Mouse (Mus musculus): ENCODE measurements around the gene Slc6a19. TPM values are rescaled to one million over a fixed set of nuclear protein-coding genes. Genes with fewer than 3 reads are reported as not detected.

Gene Slc6a19
- polyA plus RNA-seq, 1 experiment = 0.16 TPM

GRCm38 (mm10) chr13:73685502-73685901, 19.2 kb downstream of the Slc6a19 start:
- H3K9ac ChIP-seq (ENCODE audit: low read depth, poor library complexity, severe bottlenecking) = no peak overlapping the region
- no peak overlapping the region for H3K4me3 ChIP-seq (ENCODE audit: low read depth, low read length)
- H3K36me3 ChIP-seq (ENCODE audit: control insufficient read depth, insufficient read depth, low read length, poor library complexity, severe bottlenecking) = no peaks in the 10 kb centered on the region
- H3K27ac ChIP-seq (ENCODE audit: insufficient read depth, low read length) = no peak overlapping the region
- no peaks in the 10 kb centered on the region for H3K9me3 ChIP-seq (replicated peaks; ENCODE audit: control insufficient read depth, insufficient read depth, low read length, poor library complexity, severe bottlenecking)
- no peaks in the 10 kb centered on the region for H3K27me3 ChIP-seq (ENCODE audit: control insufficient read depth, insufficient read depth, low read length, poor library complexity, severe bottlenecking)
- no peak for TF ChIP-seq POLR2A (IDR thresholded peaks at IDR 0.05; ENCODE audit: insufficient read depth, low read length)
- no peak for TF ChIP-seq CTCF (IDR thresholded peaks at IDR 0.05; ENCODE audit: low read depth, low read length)
- no peak for TF ChIP-seq EP300 (IDR thresholded peaks at IDR 0.05; ENCODE audit: insufficient read depth, low read depth, low read length)
- no peaks in the 10 kb centered on the region for H3K4me1 ChIP-seq (ENCODE audit: control insufficient read depth, insufficient read depth, low read length)

- no peak for TF ChIP-seq CTCF (IDR thresholded peaks at IDR 0.05; ENCODE audit: low read depth, low read length)
- no peak for TF ChIP-seq POLR2A (IDR thresholded peaks at IDR 0.05; ENCODE audit: insufficient read depth, low read length)
- TF ChIP-seq EP300 (IDR thresholded peaks at IDR 0.05; ENCODE audit: insufficient read depth, low read depth, low read length) = no peak
- no peaks in the 10 kb centered on the region for H3K4me1 ChIP-seq (ENCODE audit: control insufficient read depth, insufficient read depth, low read length)
Observed at GRCm38 (mm10) chr13:73684412-73684811, 20.3 kb downstream of the Slc6a19 start.

GRCm38 (mm10) chr13:73683682-73684081, 21.0 kb downstream of the Slc6a19 start:
- no peaks in the 10 kb centered on the region for H3K36me3 ChIP-seq (ENCODE audit: control insufficient read depth, insufficient read depth, low read length, poor library complexity, severe bottlenecking)

More at GRCm38 (mm10) chr13:73684412-73684811, 20.3 kb downstream of the Slc6a19 start:
- Histone ChIP-seq H3K9me3 (replicated peaks; ENCODE audit: control insufficient read depth, insufficient read depth, low read length, poor library complexity, severe bottlenecking) (no peaks in the 10 kb centered on the region), H3K9ac (ENCODE audit: low read depth, poor library complexity, severe bottlenecking) (no peak overlapping the region), H3K27me3 (ENCODE audit: control insufficient read depth, insufficient read depth, low read length, poor library complexity, severe bottlenecking) (no peaks in the 10 kb centered on the region), H3K4me3 (ENCODE audit: low read depth, low read length) (no peak overlapping the region), H3K27ac (ENCODE audit: insufficient read depth, low read length) (no peak overlapping the region), H3K36me3 (ENCODE audit: control insufficient read depth, insufficient read depth, low read length, poor library complexity, severe bottlenecking) (no peaks in the 10 kb centered on the region)

GRCm38 (mm10) chr13:73682226-73682625, 22.4 kb downstream of the Slc6a19 start:
- Histone ChIP-seq H3K4me3 (ENCODE audit: low read depth, low read length) (no peak overlapping the region), H3K27ac (ENCODE audit: insufficient read depth, low read length) (no peak overlapping the region), H3K9ac (ENCODE audit: low read depth, poor library complexity, severe bottlenecking) (no peak overlapping the region), H3K36me3 (ENCODE audit: control insufficient read depth, insufficient read depth, low read length, poor library complexity, severe bottlenecking) (no peaks in the 10 kb centered on the region), H3K4me1 (ENCODE audit: control insufficient read depth, insufficient read depth, low read length) (no peaks in the 10 kb centered on the region), H3K27me3 (ENCODE audit: control insufficient read depth, insufficient read depth, low read length, poor library complexity, severe bottlenecking) (no peaks in the 10 kb centered on the region), H3K9me3 (replicated peaks; ENCODE audit: control insufficient read depth, insufficient read depth, low read length, poor library complexity, severe bottlenecking) (no peaks in the 10 kb centered on the region)
- no peak for TF ChIP-seq CTCF (IDR thresholded peaks at IDR 0.05; ENCODE audit: low read depth, low read length)
- no peak for TF ChIP-seq POLR2A (IDR thresholded peaks at IDR 0.05; ENCODE audit: insufficient read depth, low read length)
- no peak for TF ChIP-seq EP300 (IDR thresholded peaks at IDR 0.05; ENCODE audit: insufficient read depth, low read depth, low read length)

More at GRCm38 (mm10) chr13:73683682-73684081, 21.0 kb downstream of the Slc6a19 start:
- Histone ChIP-seq H3K9me3 (replicated peaks; ENCODE audit: control insufficient read depth, insufficient read depth, low read length, poor library complexity, severe bottlenecking) (no peaks in the 10 kb centered on the region), H3K27ac (ENCODE audit: insufficient read depth, low read length) (no peak overlapping the region), H3K4me1 (ENCODE audit: control insufficient read depth, insufficient read depth, low read length) (no peaks in the 10 kb centered on the region), H3K4me3 (ENCODE audit: low read depth, low read length) (no peak overlapping the region), H3K27me3 (ENCODE audit: control insufficient read depth, insufficient read depth, low read length, poor library complexity, severe bottlenecking) (no peaks in the 10 kb centered on the region), H3K9ac (ENCODE audit: low read depth, poor library complexity, severe bottlenecking) (no peak overlapping the region)
- TF ChIP-seq CTCF (IDR thresholded peaks at IDR 0.05; ENCODE audit: low read depth, low read length) = no peak
- no peak for TF ChIP-seq EP300 (IDR thresholded peaks at IDR 0.05; ENCODE audit: insufficient read depth, low read depth, low read length)
- TF ChIP-seq POLR2A (IDR thresholded peaks at IDR 0.05; ENCODE audit: insufficient read depth, low read length) = no peak

- Histone ChIP-seq H3K9ac (ENCODE audit: low read depth, poor library complexity, severe bottlenecking) (no peak overlapping the region), H3K27ac (ENCODE audit: insufficient read depth, low read length) (no peak overlapping the region)
- TF ChIP-seq CTCF (IDR thresholded peaks at IDR 0.05; ENCODE audit: low read depth, low read length) (no peak), POLR2A (IDR thresholded peaks at IDR 0.05; ENCODE audit: insufficient read depth, low read length) (no peak), EP300 (IDR thresholded peaks at IDR 0.05; ENCODE audit: insufficient read depth, low read depth, low read length) (no peak)
Observed at GRCm38 (mm10) chr13:73680394-73680793, 24.3 kb downstream of the Slc6a19 start.

GRCm38 (mm10) chr13:73679311-73679710, 25.4 kb downstream of the Slc6a19 start:
- no peaks in the 10 kb centered on the region for H3K4me1 ChIP-seq (ENCODE audit: control insufficient read depth, insufficient read depth, low read length)
- no peak overlapping the region for H3K4me3 ChIP-seq (ENCODE audit: low read depth, low read length)
- no peaks in the 10 kb centered on the region for H3K36me3 ChIP-seq (ENCODE audit: control insufficient read depth, insufficient read depth, low read length, poor library complexity, severe bottlenecking)
- TF ChIP-seq CTCF (IDR thresholded peaks at IDR 0.05; ENCODE audit: low read depth, low read length) (no peak), POLR2A (IDR thresholded peaks at IDR 0.05; ENCODE audit: insufficient read depth, low read length) (no peak), EP300 (IDR thresholded peaks at IDR 0.05; ENCODE audit: insufficient read depth, low read depth, low read length) (no peak)
- no peaks in the 10 kb centered on the region for H3K9me3 ChIP-seq (replicated peaks; ENCODE audit: control insufficient read depth, insufficient read depth, low read length, poor library complexity, severe bottlenecking)
- no peak overlapping the region for H3K9ac ChIP-seq (ENCODE audit: low read depth, poor library complexity, severe bottlenecking)
- H3K27ac ChIP-seq (ENCODE audit: insufficient read depth, low read length) = no peak overlapping the region
- H3K27me3 ChIP-seq (ENCODE audit: control insufficient read depth, insufficient read depth, low read length, poor library complexity, severe bottlenecking) = no peaks in the 10 kb centered on the region

More at GRCm38 (mm10) chr13:73680394-73680793, 24.3 kb downstream of the Slc6a19 start:
- Histone ChIP-seq H3K4me1 (ENCODE audit: control insufficient read depth, insufficient read depth, low read length) (no peaks in the 10 kb centered on the region), H3K4me3 (ENCODE audit: low read depth, low read length) (no peak overlapping the region), H3K36me3 (ENCODE audit: control insufficient read depth, insufficient read depth, low read length, poor library complexity, severe bottlenecking) (no peaks in the 10 kb centered on the region), H3K27me3 (ENCODE audit: control insufficient read depth, insufficient read depth, low read length, poor library complexity, severe bottlenecking) (no peaks in the 10 kb centered on the region), H3K9me3 (replicated peaks; ENCODE audit: control insufficient read depth, insufficient read depth, low read length, poor library complexity, severe bottlenecking) (no peaks in the 10 kb centered on the region)

Measured in ES-Bruce4 (cell line).